Mouse (Mus musculus): ENCODE measurements around the gene Sae1. TPM values are rescaled to one million over a fixed set of nuclear protein-coding genes. Genes with fewer than 3 reads are reported as not detected.

Sae1 gene
- polyA plus RNA-seq, 1 experiment from 2014 or later = 243 TPM

DNA sequence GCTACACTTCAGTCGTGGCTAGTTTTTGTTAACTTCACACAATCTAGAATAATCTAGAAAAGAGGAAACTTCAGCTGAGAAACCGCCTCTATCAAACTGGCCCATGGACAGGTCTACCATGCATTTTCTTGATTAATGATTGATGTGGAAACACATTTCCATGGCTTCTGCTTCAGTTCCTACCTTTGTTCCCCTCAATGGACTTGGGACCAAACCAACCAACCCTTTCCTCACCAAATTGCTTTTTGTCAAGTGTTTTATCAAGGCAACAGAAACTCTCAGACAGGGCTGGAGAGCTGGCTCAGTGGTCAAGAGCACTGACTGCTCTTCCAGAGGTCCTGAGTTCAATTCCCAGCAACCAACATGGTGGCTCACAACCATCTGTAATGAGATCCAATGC lies 17.0 kb downstream of the Sae1 start:
- Histone ChIP-seq H3K4me3 (no peak overlapping the region), H3K4me1 (no peaks in the 10 kb centered on the region), H3K9me3 (no peaks in the 10 kb centered on the region), H3K27ac (no peak overlapping the region), H3K36me3 (replicated peaks) (peaks cover 45% of the 10 kb centered on the region), H3K27me3 (replicated peaks) (peaks cover 8% of the 10 kb centered on the region), H3K9ac (no peak overlapping the region), H3K4me2 (no peak overlapping the region)
- no peak for ATAC-seq (replicated peaks)
- 91% methylated on average over 2 of the region's 2 CpGs for WGBS

DNA sequence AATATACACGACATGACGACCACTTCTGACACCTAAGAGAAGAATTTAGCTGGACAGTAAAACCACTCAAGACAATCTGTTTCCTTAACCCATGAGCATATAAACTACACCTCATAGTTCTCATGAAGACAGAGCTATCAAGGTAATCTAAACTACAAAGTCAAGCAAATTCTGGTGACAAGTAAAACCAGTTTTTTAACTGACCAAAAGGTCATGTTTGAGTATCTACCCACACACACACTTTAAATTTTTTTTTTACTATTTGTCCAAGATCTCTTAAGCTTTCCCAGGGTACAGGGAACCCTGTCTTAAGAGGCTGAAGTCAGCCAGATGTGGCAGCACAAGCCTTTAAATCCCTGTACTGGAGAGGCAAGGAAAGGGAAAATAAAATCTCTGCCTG lies 18.8 kb downstream of the Sae1 start:
- no peak overlapping the region for H3K4me3 ChIP-seq
- H3K27me3 ChIP-seq (replicated peaks) = peaks cover 8% of the 10 kb centered on the region
- no peak for ATAC-seq (replicated peaks)
- no peak overlapping the region for H3K4me2 ChIP-seq
- peaks cover 6% of the 10 kb centered on the region; the same call in 1 of the 2 replicates for H3K4me1 ChIP-seq
- WGBS = 97% methylated on average over 2 of the region's 2 CpGs
- H3K9ac ChIP-seq = no peak overlapping the region
- H3K27ac ChIP-seq = no peak overlapping the region
- no peaks in the 10 kb centered on the region for H3K9me3 ChIP-seq
- peaks cover 38% of the 10 kb centered on the region for H3K36me3 ChIP-seq (replicated peaks)

DNA sequence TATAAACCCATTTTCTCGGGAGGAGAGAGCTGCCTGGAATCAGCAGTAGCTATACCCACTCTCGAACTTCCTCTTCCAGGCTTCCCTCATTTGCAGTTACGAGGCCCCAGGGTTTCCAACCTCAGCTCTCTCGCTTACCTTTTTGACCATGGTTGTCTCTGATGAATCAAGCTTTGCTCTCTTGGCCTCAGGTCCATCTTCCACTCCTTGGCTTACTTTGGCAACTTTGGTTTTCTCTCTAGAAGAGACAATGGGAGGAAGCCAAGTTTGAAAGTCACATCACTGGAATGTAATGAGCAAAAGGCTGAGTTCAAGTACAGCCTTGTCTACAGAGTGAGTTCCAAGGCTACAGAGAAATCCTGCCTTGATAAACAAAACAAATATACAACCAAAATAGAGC lies 20.9 kb downstream of the Sae1 start:
- Histone ChIP-seq H3K4me2 (no peak overlapping the region), H3K36me3 (replicated peaks) (peaks cover 34% of the 10 kb centered on the region), H3K9ac (no peak overlapping the region), H3K4me1 (peaks cover 6% of the 10 kb centered on the region; the same call in 1 of the 2 replicates), H3K27me3 (replicated peaks) (peaks cover 8% of the 10 kb centered on the region), H3K27ac (no peak overlapping the region), H3K4me3 (no peak overlapping the region), H3K9me3 (no peaks in the 10 kb centered on the region)
- ATAC-seq (replicated peaks) = no peak
- WGBS = 81% methylated on average over 4 of the region's 4 CpGs

DNA sequence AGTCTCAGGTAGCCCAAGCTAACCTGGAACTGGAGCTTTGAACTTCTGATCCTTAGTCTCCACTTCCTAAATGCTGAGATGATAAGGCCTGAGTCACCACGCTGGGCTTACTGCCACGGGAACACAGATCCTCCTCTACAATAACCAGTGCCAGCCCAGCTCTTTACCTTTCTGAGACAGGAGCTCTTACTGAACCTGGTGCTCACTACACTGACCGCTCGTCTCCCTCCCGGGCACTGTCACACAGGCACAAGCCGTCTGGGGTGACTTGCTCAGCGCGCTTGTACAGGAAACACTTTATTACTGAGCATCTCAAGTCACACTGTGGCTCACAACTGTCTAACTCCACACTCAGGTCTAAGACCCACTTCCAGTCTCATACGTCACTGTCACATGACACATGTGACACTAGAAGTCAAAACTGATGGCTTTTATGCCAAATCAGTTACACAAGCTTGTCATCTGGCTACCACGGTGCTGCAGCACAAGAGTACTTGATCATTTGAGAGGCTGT lies 21.4 kb downstream of the Sae1 start:
- no peak overlapping the region for H3K4me2 ChIP-seq
- H3K36me3 ChIP-seq (replicated peaks) = peaks cover 34% of the 10 kb centered on the region

DNA sequence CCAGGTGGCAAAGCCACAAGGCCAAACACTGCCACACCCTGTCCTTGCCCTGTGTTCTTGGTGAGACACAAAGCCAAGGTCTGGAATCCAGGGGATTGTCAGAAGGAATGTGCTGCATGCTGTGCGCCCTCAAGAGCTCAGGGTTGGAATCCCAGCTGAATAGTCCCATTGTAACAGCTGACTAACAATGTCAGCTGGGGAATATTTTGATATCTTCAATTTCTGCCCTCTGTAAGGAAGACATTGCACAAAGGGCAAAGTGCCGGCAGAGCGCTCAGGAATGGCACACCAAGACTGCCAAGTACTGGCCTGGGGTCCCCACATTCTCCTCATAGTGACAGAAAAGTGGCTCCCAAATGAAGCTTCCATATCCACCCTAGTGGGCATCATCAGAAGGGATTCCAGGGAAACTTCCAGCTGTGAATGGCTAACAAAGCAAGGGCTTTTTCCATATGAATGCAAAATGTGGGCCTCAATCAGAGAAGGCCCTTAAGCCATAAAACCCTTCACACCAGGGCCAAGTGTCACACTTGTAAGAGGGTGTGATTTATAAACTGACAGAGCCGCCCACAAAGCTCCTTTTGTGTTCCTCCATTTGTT lies 22.6 kb downstream of the Sae1 start:
- WGBS = 11% methylated on average over 4 of the region's 4 CpGs
- Histone ChIP-seq H3K9ac (no peak overlapping the region), H3K4me1 (peaks cover 6% of the 10 kb centered on the region; the same call in 1 of the 2 replicates), H3K4me2 (no peak overlapping the region), H3K36me3 (replicated peaks) (peaks cover 30% of the 10 kb centered on the region), H3K27me3 (replicated peaks) (peaks cover 8% of the 10 kb centered on the region), H3K4me3 (no peak overlapping the region), H3K9me3 (no peaks in the 10 kb centered on the region), H3K27ac (no peak overlapping the region)
- no peak for ATAC-seq (replicated peaks)

More for the DNA sequence above, 21.4 kb downstream of the Sae1 start:
- Histone ChIP-seq H3K4me1 (peaks cover 6% of the 10 kb centered on the region; the same call in 1 of the 2 replicates), H3K9ac (no peak overlapping the region), H3K4me3 (no peak overlapping the region), H3K27ac (no peak overlapping the region), H3K27me3 (replicated peaks) (peaks cover 8% of the 10 kb centered on the region), H3K9me3 (no peaks in the 10 kb centered on the region)
- ATAC-seq (replicated peaks) = no peak
- 69% methylated on average over 10 of the region's 10 CpGs for WGBS

DNA sequence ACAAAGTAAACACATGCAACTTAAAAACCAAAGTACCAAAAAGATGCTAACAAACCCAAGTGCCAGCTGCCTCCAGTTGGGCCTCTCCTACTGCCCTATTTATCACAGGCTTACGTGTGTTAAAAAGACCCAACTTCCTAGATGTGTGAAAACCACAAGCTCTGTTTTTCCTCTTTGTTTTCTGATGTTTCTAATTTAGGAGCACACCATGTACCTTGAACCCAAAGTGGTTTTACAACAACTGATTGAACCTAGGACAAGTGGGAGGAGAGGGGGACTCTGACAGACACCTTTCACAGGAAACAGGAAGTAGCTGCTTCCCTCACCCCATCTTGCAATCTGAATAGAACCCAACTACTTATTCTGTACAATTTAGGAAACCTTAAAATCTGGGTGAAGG lies 23.3 kb downstream of the Sae1 start:
- Histone ChIP-seq H3K9me3 (no peaks in the 10 kb centered on the region), H3K36me3 (replicated peaks) (peaks cover 25% of the 10 kb centered on the region), H3K27me3 (replicated peaks) (peaks cover 8% of the 10 kb centered on the region), H3K4me1 (peaks cover 6% of the 10 kb centered on the region; the same call in 1 of the 2 replicates), H3K4me3 (no peak overlapping the region), H3K4me2 (no peak overlapping the region), H3K9ac (no peak overlapping the region), H3K27ac (no peak overlapping the region)
- no peak for ATAC-seq (replicated peaks)
- WGBS = 94% methylated on average over 1 of the region's 1 CpGs

DNA sequence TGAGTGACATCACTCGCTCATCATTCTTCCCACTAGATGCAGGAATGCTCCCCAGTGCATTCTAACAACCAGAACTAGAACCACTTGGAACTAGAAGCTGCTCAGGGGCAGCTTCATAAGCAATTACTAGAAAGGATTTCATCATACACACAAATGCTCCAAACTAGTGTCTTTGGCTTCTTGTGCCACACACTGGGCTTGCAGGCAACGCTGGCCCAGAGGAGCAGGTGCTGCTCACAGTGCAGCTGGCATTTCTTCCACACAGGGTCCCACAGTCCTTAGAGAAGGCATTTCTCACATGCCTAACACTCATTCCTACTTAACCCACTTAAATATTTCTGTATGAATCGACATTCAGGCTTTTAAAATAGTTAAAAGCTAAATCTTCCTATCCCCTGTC lies 30.0 kb downstream of the Sae1 start:
- 90% methylated on average over 3 of the region's 3 CpGs for WGBS
- no peaks in the 10 kb centered on the region for H3K27me3 ChIP-seq (replicated peaks)
- no peak overlapping the region for H3K9ac ChIP-seq
- H3K4me3 ChIP-seq = no peak overlapping the region
- no peak overlapping the region for H3K27ac ChIP-seq
- H3K4me2 ChIP-seq = no peak overlapping the region
- H3K36me3 ChIP-seq (replicated peaks) = peaks cover 24% of the 10 kb centered on the region; the same call in 1 of the 2 replicates
- ATAC-seq (replicated peaks) = no peak
- H3K9me3 ChIP-seq = no peaks in the 10 kb centered on the region
- H3K4me1 ChIP-seq = no peaks in the 10 kb centered on the region

DNA sequence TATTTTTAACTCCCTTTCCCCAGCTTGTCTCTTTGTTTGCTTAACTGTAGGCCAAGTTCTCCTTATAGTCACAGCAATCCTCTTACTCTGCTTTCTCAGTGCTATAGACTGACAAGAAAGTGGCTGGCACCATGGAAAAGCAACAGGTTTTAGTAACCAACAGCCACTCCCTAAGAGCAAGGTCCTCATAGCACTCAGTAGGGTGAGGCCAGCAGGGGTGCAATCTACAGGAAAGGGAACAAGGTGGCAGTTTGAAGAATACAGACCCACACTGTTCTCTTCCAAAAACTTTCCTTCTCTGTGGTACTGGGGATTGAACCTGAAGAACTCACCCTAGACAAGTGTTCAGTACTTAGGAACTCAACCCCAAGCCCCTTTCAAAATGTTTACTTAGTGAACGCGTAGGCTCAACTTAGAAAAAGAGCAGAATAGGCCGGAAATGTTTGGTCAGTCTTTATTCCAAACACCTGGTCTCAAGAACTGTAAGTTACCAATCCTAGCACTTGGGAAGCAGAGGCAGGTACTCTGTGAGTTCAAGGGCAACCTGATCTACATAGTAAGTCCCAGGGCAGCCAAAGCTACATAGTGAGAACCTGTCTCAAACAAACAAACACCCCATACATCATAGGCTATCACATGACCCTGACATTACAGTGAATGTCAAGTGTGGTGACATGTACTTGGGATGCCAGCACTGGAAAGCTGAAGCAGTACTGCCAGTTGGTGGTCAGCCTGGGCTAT lies 31.6 kb downstream of the Sae1 start:
- Histone ChIP-seq H3K4me3 (no peak overlapping the region), H3K4me1 (no peaks in the 10 kb centered on the region), H3K27me3 (replicated peaks) (no peaks in the 10 kb centered on the region), H3K9me3 (no peaks in the 10 kb centered on the region), H3K4me2 (no peak overlapping the region), H3K9ac (no peak overlapping the region), H3K36me3 (replicated peaks) (peaks cover 28% of the 10 kb centered on the region; the same call in 1 of the 2 replicates), H3K27ac (no peak overlapping the region)
- no peak for ATAC-seq (replicated peaks)
- WGBS = 93% methylated on average over 3 of the region's 3 CpGs

DNA sequence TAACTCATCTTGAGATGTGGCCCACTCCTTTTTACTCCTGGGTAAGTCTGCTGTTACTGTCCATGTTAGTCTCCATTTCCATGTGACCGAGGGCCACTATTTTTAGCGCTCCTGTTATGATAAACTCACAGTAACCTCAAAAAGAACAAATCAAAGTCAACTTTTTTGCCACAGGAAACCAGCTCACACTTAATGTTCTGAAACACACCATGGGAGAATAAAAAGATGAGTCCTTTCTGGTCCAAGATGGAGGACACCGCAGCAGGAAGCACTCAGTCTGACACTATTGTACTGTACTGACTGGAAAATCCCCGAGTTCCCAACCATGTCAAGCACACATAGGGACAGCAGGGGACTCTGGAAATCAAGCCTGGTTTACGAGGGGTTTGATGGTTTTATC lies 37.6 kb downstream of the Sae1 start:
- no peak for ATAC-seq (replicated peaks)
- H3K9ac ChIP-seq = no peak overlapping the region
- no peak overlapping the region for H3K4me2 ChIP-seq
- H3K4me1 ChIP-seq = no peaks in the 10 kb centered on the region
- peaks cover 15% of the 10 kb centered on the region for H3K36me3 ChIP-seq (replicated peaks)
- no peak overlapping the region for H3K27ac ChIP-seq
- 93% methylated on average over 5 of the region's 5 CpGs for WGBS
- H3K4me3 ChIP-seq = no peak overlapping the region
- H3K27me3 ChIP-seq (replicated peaks) = no peaks in the 10 kb centered on the region
- no peaks in the 10 kb centered on the region for H3K9me3 ChIP-seq

DNA sequence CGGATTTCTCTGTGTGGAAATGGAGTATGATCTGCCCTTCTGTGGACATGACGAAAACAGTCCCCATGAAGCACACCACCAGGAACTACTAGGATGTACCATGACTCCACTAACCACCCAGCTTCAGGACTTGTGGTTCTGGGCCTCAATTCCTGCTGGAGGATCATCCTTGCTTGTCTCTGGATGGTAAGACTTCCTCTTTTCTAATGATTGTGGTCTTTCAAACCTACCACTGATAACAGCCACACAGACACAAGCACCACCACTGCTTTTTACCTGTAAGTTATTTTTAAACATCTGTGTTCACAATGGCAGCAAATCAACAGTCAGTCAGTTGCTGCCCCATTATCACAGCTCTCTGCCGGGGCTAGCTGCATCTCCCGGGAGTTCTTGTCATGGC lies 42.3 kb downstream of the Sae1 start:
- no peak overlapping the region for H3K4me2 ChIP-seq
- no peaks in the 10 kb centered on the region for H3K4me1 ChIP-seq
- H3K9me3 ChIP-seq = no peaks in the 10 kb centered on the region
- 86% methylated on average over 4 of the region's 4 CpGs for WGBS
- no peak for ATAC-seq (replicated peaks)
- H3K36me3 ChIP-seq (replicated peaks) = peaks cover 3% of the 10 kb centered on the region; the same call in 1 of the 2 replicates
- H3K4me3 ChIP-seq = no peak overlapping the region
- no peak overlapping the region for H3K27ac ChIP-seq
- H3K9ac ChIP-seq = no peak overlapping the region
- no peaks in the 10 kb centered on the region for H3K27me3 ChIP-seq (replicated peaks)

DNA sequence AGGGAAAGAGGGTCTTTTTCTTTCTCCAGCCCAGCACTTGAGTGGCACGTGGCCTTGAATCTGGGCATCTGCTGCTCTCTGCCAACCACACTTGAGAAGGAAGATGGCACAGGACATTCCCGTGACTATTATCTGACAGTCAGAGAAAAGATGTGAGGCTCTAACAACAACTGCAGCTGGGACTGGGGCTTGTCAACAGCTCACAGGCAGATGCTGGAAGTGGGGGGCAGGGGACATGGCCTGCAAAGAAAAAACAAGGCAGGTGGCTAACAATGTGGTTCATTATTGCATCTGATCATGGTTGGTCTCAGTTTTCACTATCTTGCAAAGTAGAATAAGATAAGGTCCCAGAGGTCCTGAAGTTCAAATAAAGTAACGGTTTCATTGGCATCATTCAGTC lies 43.0 kb downstream of the Sae1 start:
- Histone ChIP-seq H3K36me3 (replicated peaks) (peaks cover 3% of the 10 kb centered on the region; the same call in 1 of the 2 replicates), H3K4me2 (no peak overlapping the region), H3K27me3 (replicated peaks) (no peaks in the 10 kb centered on the region), H3K27ac (no peak overlapping the region), H3K9ac (no peak overlapping the region), H3K4me1 (no peaks in the 10 kb centered on the region), H3K4me3 (no peak overlapping the region), H3K9me3 (no peaks in the 10 kb centered on the region)
- 84% methylated on average over 3 of the region's 3 CpGs for WGBS
- ATAC-seq (replicated peaks) = no peak

DNA sequence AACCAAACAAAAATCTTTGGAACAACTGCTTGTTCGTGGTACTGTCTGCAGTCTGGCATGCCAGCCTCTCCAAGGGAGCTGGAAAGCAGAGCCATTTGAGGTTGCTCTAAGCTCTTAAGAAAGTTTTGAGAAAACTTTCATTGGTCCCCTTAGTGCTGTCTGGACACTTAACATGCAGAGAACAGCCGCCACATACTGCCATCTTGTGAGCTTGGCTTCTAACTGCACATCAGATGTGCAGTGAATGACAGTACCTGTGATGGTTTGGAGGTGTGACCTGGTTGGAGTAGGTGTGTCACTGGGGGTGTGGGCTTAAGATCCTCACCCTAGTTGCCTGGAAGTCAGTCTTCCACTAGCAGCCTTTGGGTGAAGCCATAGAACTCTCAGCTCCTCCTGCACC lies 49.9 kb downstream of the Sae1 start:
- Histone ChIP-seq H3K4me1 (no peaks in the 10 kb centered on the region), H3K36me3 (replicated peaks) (peaks cover 4% of the 10 kb centered on the region; the same call in 1 of the 2 replicates), H3K9me3 (no peaks in the 10 kb centered on the region), H3K4me3 (no peak overlapping the region), H3K27ac (no peak overlapping the region), H3K4me2 (no peak overlapping the region), H3K27me3 (replicated peaks) (no peaks in the 10 kb centered on the region), H3K9ac (no peak overlapping the region)
- no peak for ATAC-seq (replicated peaks)
- 83% methylated on average over 2 of the region's 2 CpGs for WGBS

Data from midbrain, embryonic 15.5 days (tissue).